Mouse (Mus musculus): ENCODE measurements around the gene Csnk1d. TPM values are rescaled to one million over a fixed set of nuclear protein-coding genes. Genes with fewer than 3 reads are reported as not detected.

Csnk1d gene
- polyA plus RNA-seq, 1 experiment from 2014 or later = 106 TPM

- Histone ChIP-seq H3K4me3 (replicated peaks) (no peak overlapping the region), H3K4me2 (replicated peaks) (no peak overlapping the region), H3K36me3 (peaks cover 58% of the 10 kb centered on the region), H3K9ac (no peak overlapping the region), H3K27me3 (replicated peaks) (no peaks in the 10 kb centered on the region), H3K4me1 (replicated peaks) (peaks cover 11% of the 10 kb centered on the region; the same call in 1 of the 2 replicates), H3K9me3 (no peaks in the 10 kb centered on the region), H3K27ac (no peak overlapping the region)
- ATAC-seq = no peak
- 60% methylated on average over 1 of the region's 1 CpGs for WGBS
These were observed 30.9 kb downstream of the Csnk1d start for GRCm38 (mm10) chr11:120960248-120960647.

GRCm38 (mm10) chr11:120959564-120959963, 31.6 kb downstream of the Csnk1d start:
- Histone ChIP-seq H3K9ac (no peak overlapping the region), H3K36me3 (peaks cover 51% of the 10 kb centered on the region), H3K4me2 (replicated peaks) (no peak overlapping the region), H3K4me1 (replicated peaks) (peaks cover 11% of the 10 kb centered on the region; the same call in 1 of the 2 replicates), H3K27ac (no peak overlapping the region), H3K4me3 (replicated peaks) (no peak overlapping the region), H3K27me3 (replicated peaks) (no peaks in the 10 kb centered on the region), H3K9me3 (no peaks in the 10 kb centered on the region)
- ATAC-seq = no peak
- WGBS = 79% methylated on average over 3 of the region's 3 CpGs

DNA sequence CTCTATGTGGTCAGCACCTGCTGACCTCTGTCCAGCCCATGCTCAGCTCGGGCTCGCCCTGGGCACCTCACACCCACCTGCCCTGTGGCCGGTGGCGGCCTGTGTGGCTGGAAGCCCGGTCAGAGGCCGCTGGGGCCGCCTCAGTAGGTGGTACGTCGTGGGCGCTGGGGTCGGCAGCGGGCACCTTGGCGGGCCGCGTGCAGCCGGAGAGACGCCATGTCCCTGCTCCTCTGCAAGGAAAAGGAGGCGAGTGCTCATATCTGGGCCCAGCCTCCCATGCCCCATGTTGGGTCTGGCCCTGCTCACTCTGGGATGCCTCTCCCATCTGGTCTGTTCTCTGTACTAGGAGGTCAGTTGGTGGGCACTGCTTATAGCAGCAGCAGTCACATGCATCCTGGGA, 32.1 kb downstream of the Csnk1d start:
- no peaks in the 10 kb centered on the region for H3K9me3 ChIP-seq
- no peak overlapping the region for H3K4me2 ChIP-seq (replicated peaks)
- ATAC-seq = no peak
- WGBS = 88% methylated on average over 18 of the region's 18 CpGs
- peaks cover 11% of the 10 kb centered on the region; the same call in 1 of the 2 replicates for H3K4me1 ChIP-seq (replicated peaks)
- H3K9ac ChIP-seq = no peak overlapping the region
- no peak overlapping the region for H3K4me3 ChIP-seq (replicated peaks)
- no peaks in the 10 kb centered on the region for H3K27me3 ChIP-seq (replicated peaks)
- no peak overlapping the region for H3K27ac ChIP-seq
- H3K36me3 ChIP-seq = peaks cover 46% of the 10 kb centered on the region

- WGBS = 59% methylated on average over 15 of the region's 15 CpGs
- H3K4me1 ChIP-seq (replicated peaks) = peaks cover 11% of the 10 kb centered on the region; the same call in 1 of the 2 replicates
- no peak overlapping the region for H3K9ac ChIP-seq
- no peaks in the 10 kb centered on the region for H3K9me3 ChIP-seq
- peaks cover 37% of the 10 kb centered on the region for H3K36me3 ChIP-seq
- no peak overlapping the region for H3K27ac ChIP-seq
- no peak overlapping the region for H3K4me2 ChIP-seq (replicated peaks)
- no peaks in the 10 kb centered on the region for H3K27me3 ChIP-seq (replicated peaks)
- no peak overlapping the region for H3K4me3 ChIP-seq (replicated peaks)
- ATAC-seq = no peak
These were observed 33.3 kb downstream of the Csnk1d start for GRCm38 (mm10) chr11:120957731-120958257.

DNA sequence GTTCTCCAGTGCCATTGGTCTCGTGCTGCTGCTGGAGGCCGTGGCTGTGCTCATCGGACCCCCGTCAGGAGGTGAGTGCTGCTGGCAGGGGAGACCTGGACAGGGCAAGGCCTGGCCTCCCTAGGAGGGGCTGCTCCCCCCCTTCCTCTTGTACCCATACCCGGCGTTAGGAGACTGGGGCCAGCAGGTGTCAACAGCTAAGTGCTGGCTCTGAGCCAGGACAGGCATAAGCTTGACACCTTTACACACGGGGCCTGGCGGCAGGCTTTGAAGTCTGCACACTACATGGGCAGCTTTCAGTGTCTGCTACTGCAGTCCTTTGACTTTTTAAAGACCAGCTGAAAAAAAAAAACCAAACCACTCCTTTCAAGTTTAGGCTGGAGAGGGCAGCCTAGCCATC, 34.1 kb downstream of the Csnk1d start:
- Histone ChIP-seq H3K27me3 (replicated peaks) (no peaks in the 10 kb centered on the region), H3K36me3 (peaks cover 29% of the 10 kb centered on the region), H3K9me3 (no peaks in the 10 kb centered on the region), H3K4me2 (replicated peaks) (no peak overlapping the region), H3K4me1 (replicated peaks) (peaks cover 15% of the 10 kb centered on the region), H3K27ac (no peak overlapping the region), H3K9ac (no peak overlapping the region), H3K4me3 (replicated peaks) (no peak overlapping the region)
- WGBS = 65% methylated on average over 8 of the region's 8 CpGs
- no peak for ATAC-seq

DNA sequence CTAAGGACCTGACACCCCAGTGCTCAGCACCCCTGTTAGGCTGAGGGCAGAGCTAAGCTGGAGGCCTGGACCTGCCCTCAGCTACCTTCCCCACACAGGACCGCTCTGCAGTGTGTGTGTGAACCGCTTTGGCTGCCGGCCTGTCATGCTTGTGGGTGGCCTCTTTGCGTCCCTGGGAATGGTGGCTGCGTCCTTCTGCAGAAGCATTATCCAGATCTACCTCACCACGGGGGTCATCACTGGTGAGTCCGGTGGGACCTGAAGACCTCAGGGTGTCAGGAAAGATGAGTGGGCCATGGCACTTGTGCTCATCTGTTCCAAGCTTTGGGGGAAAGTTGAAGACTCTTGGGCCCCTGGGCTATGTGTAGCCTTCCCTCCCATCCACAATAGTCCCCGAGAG, 35.4 kb downstream of the Csnk1d start:
- peaks cover 25% of the 10 kb centered on the region for H3K36me3 ChIP-seq
- ATAC-seq = no peak
- 93% methylated on average over 8 of the region's 8 CpGs for WGBS
- peaks cover 27% of the 10 kb centered on the region for H3K4me1 ChIP-seq (replicated peaks)
- no peaks in the 10 kb centered on the region for H3K9me3 ChIP-seq
- H3K27me3 ChIP-seq (replicated peaks) = no peaks in the 10 kb centered on the region
- H3K4me2 ChIP-seq (replicated peaks) = no peak overlapping the region
- no peak overlapping the region for H3K9ac ChIP-seq
- H3K4me3 ChIP-seq (replicated peaks) = no peak overlapping the region
- H3K27ac ChIP-seq = no peak overlapping the region

DNA sequence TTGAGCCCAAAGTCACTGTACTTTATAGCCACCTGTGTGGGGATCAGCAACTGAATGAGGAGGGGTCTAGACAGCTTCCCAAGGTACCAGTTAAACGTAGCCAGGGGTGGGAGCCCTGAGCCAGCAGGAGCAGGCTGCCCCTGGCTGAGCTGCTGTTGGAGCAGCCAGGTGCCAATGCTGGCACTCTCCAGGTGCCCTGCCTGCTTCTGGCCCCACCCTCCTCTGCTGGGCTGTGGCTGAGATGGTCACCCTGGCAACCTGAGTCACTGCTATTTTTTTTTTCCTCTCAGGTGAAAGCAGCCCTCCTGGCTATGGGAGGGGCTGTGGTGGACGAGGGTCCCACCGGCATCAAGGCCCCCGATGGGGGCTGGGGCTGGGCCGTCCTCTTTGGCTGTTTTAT, 36.2 kb downstream of the Csnk1d start:
- 71% methylated on average over 5 of the region's 5 CpGs for WGBS
- Histone ChIP-seq H3K27me3 (replicated peaks) (no peaks in the 10 kb centered on the region), H3K9ac (no peak overlapping the region), H3K4me2 (replicated peaks) (no peak overlapping the region), H3K36me3 (peaks cover 25% of the 10 kb centered on the region), H3K4me3 (replicated peaks) (no peak overlapping the region), H3K27ac (no peak overlapping the region), H3K9me3 (no peaks in the 10 kb centered on the region), H3K4me1 (replicated peaks) (peaks cover 34% of the 10 kb centered on the region)
- ATAC-seq = no peak

- 0 out of 2 replicates have a peak overlapping the region, but pooled peaks have one; percentile 23 for H3K9ac ChIP-seq
- H3K27ac ChIP-seq = no peak overlapping the region; the same call in 1 of the 2 replicates
- H3K4me1 ChIP-seq (replicated peaks) = peaks cover 31% of the 10 kb centered on the region
- H3K4me2 ChIP-seq (replicated peaks) = peak overlapping the region; percentile 83
- no peak for ATAC-seq
- H3K27me3 ChIP-seq (replicated peaks) = no peaks in the 10 kb centered on the region
- WGBS = 79% methylated on average over 9 of the region's 9 CpGs
- H3K9me3 ChIP-seq = no peaks in the 10 kb centered on the region
- H3K4me3 ChIP-seq (replicated peaks) = no peak overlapping the region
- H3K36me3 ChIP-seq = peaks cover 12% of the 10 kb centered on the region
These were observed 39.1 kb downstream of the Csnk1d start for GRCm38 (mm10) chr11:120951731-120952730.

GRCm38 (mm10) chr11:120951237-120951636, 39.9 kb downstream of the Csnk1d start:
- WGBS = 29% methylated on average over 8 of the region's 8 CpGs

GRCm38 (mm10) chr11:120950281-120951202, 40.6 kb downstream of the Csnk1d start:
- Histone ChIP-seq H3K27me3 (replicated peaks) (no peaks in the 10 kb centered on the region), H3K4me3 (replicated peaks) (peak overlapping the region; percentile 53), H3K9me3 (no peaks in the 10 kb centered on the region), H3K4me1 (replicated peaks) (peaks cover 29% of the 10 kb centered on the region), H3K36me3 (peaks cover 3% of the 10 kb centered on the region; the same call in 1 of the 2 replicates), H3K9ac (peak overlapping the region; percentile 60), H3K4me2 (replicated peaks) (peak overlapping the region; percentile 83), H3K27ac (peak overlapping the region; percentile 72)
- 3% methylated on average over 39 of the region's 39 CpGs for WGBS
- peak; percentile 87 for ATAC-seq

More at GRCm38 (mm10) chr11:120951237-120951636, 39.9 kb downstream of the Csnk1d start:
- ATAC-seq = no peak
- no peaks in the 10 kb centered on the region for H3K9me3 ChIP-seq
- H3K4me2 ChIP-seq (replicated peaks) = peak overlapping the region; percentile 83
- no peaks in the 10 kb centered on the region for H3K27me3 ChIP-seq (replicated peaks)
- H3K27ac ChIP-seq = peak overlapping the region; percentile 41
- H3K9ac ChIP-seq = peak overlapping the region; percentile 23; the same call in 1 of the 2 replicates
- H3K4me1 ChIP-seq (replicated peaks) = peaks cover 29% of the 10 kb centered on the region
- H3K4me3 ChIP-seq (replicated peaks) = peak overlapping the region; percentile 53
- H3K36me3 ChIP-seq = peaks cover 5% of the 10 kb centered on the region; the same call in 1 of the 2 replicates

DNA sequence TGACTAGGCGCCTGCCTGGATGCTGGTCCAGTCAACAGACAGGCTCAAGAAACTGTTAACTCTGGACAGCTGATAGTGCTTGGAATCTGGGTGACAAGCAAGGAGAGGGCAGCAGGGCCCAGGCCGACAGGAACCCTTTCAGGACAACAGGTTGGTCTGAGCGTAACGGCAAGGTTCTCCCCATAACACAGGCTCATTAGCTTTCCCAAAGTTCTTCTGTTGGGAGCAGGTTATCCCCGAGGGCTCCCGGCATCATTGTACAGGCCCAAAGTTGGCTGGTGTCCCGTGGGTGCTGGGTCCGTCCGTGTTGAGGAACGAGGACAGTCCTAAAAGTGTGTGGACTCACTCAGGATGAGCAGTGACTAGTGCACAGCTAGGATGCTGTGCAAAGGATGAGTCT, 41.3 kb downstream of the Csnk1d start:
- Histone ChIP-seq H3K27ac (peak overlapping the region; percentile 73), H3K4me3 (replicated peaks) (peak overlapping the region; percentile 53), H3K9me3 (no peaks in the 10 kb centered on the region), H3K4me1 (replicated peaks) (peaks cover 29% of the 10 kb centered on the region), H3K9ac (peak overlapping the region; percentile 60), H3K36me3 (no peaks in the 10 kb centered on the region), H3K27me3 (replicated peaks) (no peaks in the 10 kb centered on the region), H3K4me2 (replicated peaks) (peak overlapping the region; percentile 83)
- ATAC-seq = no peak
- whole genome bisulfite sequencing = 40% methylated on average over 10 of the region's 10 CpGs
